Mouse (Mus musculus) lung, embryonic 15.5 days (tissue): ENCODE data around the gene Thumpd3. TPM values are rescaled to one million over a fixed set of nuclear protein-coding genes. Genes with fewer than 3 reads are reported as not detected.

Experiments used
- ATAC-seq: fragments of 200-750 bp; cut with Nextera tagmentation; 2 replicates; pipeline ENCODE4 v1.8.0; 2017; ENCODE audit warnings: moderate number of reproducible peaks, borderline replicate concordance; ENCODE audit not compliant: low FRiP score, low TSS enrichment; ENCODE audit errors: extremely low read depth
- H3K27ac ChIP-seq: fragments of 300-500 bp; sonication (generic); 2 replicates; pipeline ENCODE4 v1.5.1; 2015; ENCODE audit warnings: moderate library complexity, mild to moderate bottlenecking, inconsistent platforms
- H3K27me3 ChIP-seq: fragments of 300-500 bp; sonication (generic); 2 replicates; pipeline ENCODE4 v1.6.1; 2015; ENCODE audit warnings: inconsistent platforms
- H3K36me3 ChIP-seq: fragments of 300-500 bp; sonication (generic); 2 replicates; pipeline ENCODE4 v1.6.1; 2015; ENCODE audit warnings: inconsistent platforms
- H3K4me1 ChIP-seq: fragments of 300-500 bp; sonication (generic); 2 replicates; pipeline ENCODE4 v1.6.1; 2015; ENCODE audit warnings: inconsistent platforms
- H3K4me2 ChIP-seq: fragments of 300-500 bp; sonication (generic); 2 replicates; pipeline ENCODE4 v1.6.1; 2015; ENCODE audit warnings: inconsistent platforms, mild to moderate bottlenecking, moderate library complexity
- H3K4me3 ChIP-seq: fragments of 300-500 bp; sonication (generic); 2 replicates; pipeline ENCODE4 v1.5.1; 2015; ENCODE audit warnings: mild to moderate bottlenecking, inconsistent platforms
- H3K9ac ChIP-seq: fragments of 300-500 bp; sonication (generic); 2 replicates; pipeline ENCODE4 v1.6.1; 2015; ENCODE audit warnings: inconsistent platforms
- H3K9me3 ChIP-seq: fragments of 300-500 bp; sonication (generic); 2 replicates; pipeline ENCODE4 v1.6.1; 2016; ENCODE audit warnings: inconsistent platforms
- WGBS: fragments of 180-500 bp; shearing (Covaris S2); methylation state at CpG from one replicate; pipeline ENCODE4 v1.1.7; 2015; 5-methylcytosine and 5-hydroxymethylcytosine counted together
- polyA plus RNA-seq: library from polyadenylated mRNA; unstranded; fragments of >200 nt; fragmentation: Nextera tagmentation; extraction: Ambion mirVana; gene quantifications from 2 replicates; pipeline ENCODE4 v1.2.1, GENCODE M21; 2015

Thumpd3 gene
- polyA plus RNA-seq, 1 experiment from 2014 or later: 50.8 TPM

DNA sequence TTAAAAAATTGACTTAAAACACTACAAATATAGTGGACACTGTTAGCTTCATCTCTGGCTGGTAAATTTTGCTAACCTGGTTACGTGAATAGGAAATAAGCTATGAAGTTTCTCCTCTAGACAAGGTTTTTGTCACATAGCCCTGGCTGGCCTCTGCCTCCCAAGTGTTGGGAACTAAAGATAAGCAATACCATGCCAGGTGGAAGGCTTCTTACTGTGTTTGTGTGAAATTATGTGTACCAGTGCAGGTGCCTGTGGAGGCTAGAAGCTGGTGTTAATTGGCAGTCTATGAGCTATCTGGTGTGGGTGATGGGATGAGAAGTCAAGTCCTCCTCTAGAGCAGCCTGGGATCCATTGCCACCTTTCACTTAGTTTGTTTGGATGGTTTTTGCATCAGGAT lies 23.1 kb downstream of the Thumpd3 start:
- H3K27ac ChIP-seq: no peak overlapping the region
- no peaks in the 10 kb centered on the region for H3K9me3 ChIP-seq
- no peak overlapping the region for H3K4me2 ChIP-seq
- H3K9ac ChIP-seq: no peak overlapping the region
- no peaks in the 10 kb centered on the region for H3K27me3 ChIP-seq
- no peak overlapping the region for H3K4me3 ChIP-seq
- H3K36me3 ChIP-seq: peaks cover 52% of the 10 kb centered on the region
- ATAC-seq: no peak
- H3K4me1 ChIP-seq: peaks cover 6% of the 10 kb centered on the region
- 98% methylated on average over 1 of the region's 1 CpGs for WGBS

GRCm38 (mm10) chr6:113075261-113075660 lies 29.2 kb downstream of the Thumpd3 start:
- H3K9me3 ChIP-seq: no peaks in the 10 kb centered on the region
- no peaks in the 10 kb centered on the region for H3K27me3 ChIP-seq
- ATAC-seq: no peak
- H3K4me3 ChIP-seq: peak overlapping the region; percentile 94
- peak overlapping the region; percentile 58 for H3K9ac ChIP-seq
- WGBS: 12% methylated on average over 3 of the region's 3 CpGs
- peaks cover 24% of the 10 kb centered on the region for H3K4me1 ChIP-seq
- peak overlapping the region; percentile 100 for H3K27ac ChIP-seq
- peak overlapping the region; percentile 60 for H3K4me2 ChIP-seq
- no peaks in the 10 kb centered on the region for H3K36me3 ChIP-seq

DNA sequence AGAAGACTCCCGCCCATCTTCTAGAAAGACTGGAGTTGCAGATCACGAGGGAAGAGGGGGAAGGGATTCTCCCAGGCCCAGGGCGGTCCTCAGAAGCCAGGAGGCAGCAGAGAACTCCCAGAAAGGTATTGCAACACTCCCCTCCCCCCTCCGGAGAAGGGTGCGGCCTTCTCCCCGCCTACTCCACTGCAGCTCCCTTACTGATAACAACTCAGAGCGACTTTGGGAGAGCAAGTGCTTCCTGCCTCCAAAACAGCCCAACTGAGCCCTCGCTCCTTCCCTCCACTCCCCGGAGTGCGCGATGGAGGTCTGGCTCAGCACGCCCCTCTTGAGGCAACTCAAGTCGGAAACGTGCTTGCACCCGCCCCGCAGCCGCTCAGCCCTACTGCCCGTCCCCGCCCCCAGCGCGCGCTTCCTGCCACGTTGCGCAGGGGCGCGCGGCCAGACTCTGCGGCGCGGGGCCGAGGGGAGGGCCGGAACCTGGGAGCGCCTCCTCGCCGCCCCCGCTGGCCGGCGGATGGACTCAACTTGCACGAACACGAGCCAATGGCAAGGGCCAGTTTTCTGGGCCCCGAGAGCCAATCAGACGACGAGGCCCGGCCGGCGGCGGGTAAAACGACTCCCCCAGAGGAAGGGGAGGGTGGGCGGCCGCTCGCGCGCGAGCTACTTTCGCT lies 30.1 kb downstream of the Thumpd3 start:
- H3K4me3 ChIP-seq: peak overlapping the region; percentile 94
- H3K27me3 ChIP-seq: no peaks in the 10 kb centered on the region
- WGBS: 1% methylated on average over 54 of the region's 55 CpGs
- H3K9ac ChIP-seq: peak overlapping the region; percentile 58
- peak; percentile 89 for ATAC-seq
- peaks cover 26% of the 10 kb centered on the region for H3K4me1 ChIP-seq
- H3K27ac ChIP-seq: peak overlapping the region; percentile 100
- no peaks in the 10 kb centered on the region for H3K9me3 ChIP-seq
- no peaks in the 10 kb centered on the region for H3K36me3 ChIP-seq
- H3K4me2 ChIP-seq: peak overlapping the region; percentile 60

DNA sequence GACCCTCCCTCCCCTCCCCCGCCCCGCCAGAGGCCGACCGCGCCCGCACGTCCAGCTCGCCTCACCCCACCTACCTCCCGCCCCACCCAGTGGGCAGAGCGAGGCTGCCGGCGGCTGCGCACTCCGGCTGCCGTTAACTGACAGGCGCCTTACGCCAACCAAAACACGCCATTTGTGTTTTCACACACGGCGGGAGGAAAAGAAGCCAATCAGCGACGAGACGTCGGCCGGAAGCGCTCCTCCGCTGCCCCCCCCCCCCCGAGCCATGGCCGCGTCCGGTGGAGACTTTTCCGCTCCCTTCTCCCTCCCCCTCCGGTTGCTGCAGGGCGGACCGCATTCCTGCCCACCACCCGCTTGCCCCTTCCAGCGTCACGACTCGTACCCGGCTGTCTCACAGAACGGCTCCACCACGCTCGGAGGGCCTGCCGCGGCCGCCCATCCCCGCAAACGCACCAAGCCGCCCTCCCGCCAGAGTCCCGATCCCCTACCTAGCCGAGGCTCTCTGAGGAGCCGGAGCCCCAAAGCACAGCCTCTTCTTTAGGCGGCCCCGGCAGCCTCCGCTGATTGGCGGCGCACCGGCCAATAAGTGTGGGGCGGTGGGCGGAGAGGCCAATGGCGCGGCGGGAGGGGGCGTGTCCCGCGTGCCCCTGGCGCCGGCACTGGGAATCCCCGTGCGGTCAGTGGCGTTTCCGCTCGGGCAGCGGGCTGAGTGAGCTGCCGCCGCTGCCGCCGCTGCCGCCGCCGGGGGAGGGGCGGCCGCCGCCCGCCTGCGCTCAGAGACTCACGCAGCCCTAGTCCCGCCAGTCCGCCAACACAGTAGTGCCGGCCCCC lies 30.9 kb downstream of the Thumpd3 start, which contains the start of gene Setd5:
Gene Setd5 (plus strand): TSS at position 680 of the 831 bp plus-strand sequence.
- Histone ChIP-seq H3K4me2 (peak within 1 kb of the TSS; percentile 76), H3K36me3 (no peaks in the 10 kb centered on the region), H3K9me3 (no peaks in the 10 kb centered on the region), H3K4me3 (peak within 1 kb of the TSS; percentile 94), H3K4me1 (peaks cover 31% of the 10 kb centered on the region), H3K9ac (peak within 1 kb of the TSS; percentile 99), H3K27me3 (no peaks in the 10 kb centered on the region), H3K27ac (peak within 1 kb of the TSS; percentile 100)
- under 1% methylated on average over 62 of the region's 91 CpGs for WGBS
- ATAC-seq: peak; percentile 93

GRCm38 (mm10) chr6:113077569-113078030 lies 31.6 kb downstream of the Thumpd3 start:
- Histone ChIP-seq H3K27ac (peak overlapping the region; percentile 100), H3K36me3 (no peaks in the 10 kb centered on the region), H3K4me2 (peak overlapping the region; percentile 76), H3K9ac (peak overlapping the region; percentile 99), H3K27me3 (no peaks in the 10 kb centered on the region), H3K4me3 (peak overlapping the region; percentile 94), H3K4me1 (peaks cover 36% of the 10 kb centered on the region), H3K9me3 (no peaks in the 10 kb centered on the region)
- no peak for ATAC-seq
- WGBS: under 1% methylated on average over 28 of the region's 28 CpGs

GRCm38 (mm10) chr6:113078031-113078721 lies 32.2 kb downstream of the Thumpd3 start:
- peak overlapping the region; percentile 94 for H3K4me3 ChIP-seq
- peaks cover 36% of the 10 kb centered on the region for H3K4me1 ChIP-seq
- WGBS: 0% methylated on average over 18 of the region's 18 CpGs
- H3K27ac ChIP-seq: peak overlapping the region; percentile 100
- H3K9me3 ChIP-seq: no peaks in the 10 kb centered on the region
- H3K4me2 ChIP-seq: peak overlapping the region; percentile 76
- no peaks in the 10 kb centered on the region for H3K27me3 ChIP-seq
- H3K9ac ChIP-seq: peak overlapping the region; percentile 99
- no peak for ATAC-seq
- H3K36me3 ChIP-seq: no peaks in the 10 kb centered on the region

DNA sequence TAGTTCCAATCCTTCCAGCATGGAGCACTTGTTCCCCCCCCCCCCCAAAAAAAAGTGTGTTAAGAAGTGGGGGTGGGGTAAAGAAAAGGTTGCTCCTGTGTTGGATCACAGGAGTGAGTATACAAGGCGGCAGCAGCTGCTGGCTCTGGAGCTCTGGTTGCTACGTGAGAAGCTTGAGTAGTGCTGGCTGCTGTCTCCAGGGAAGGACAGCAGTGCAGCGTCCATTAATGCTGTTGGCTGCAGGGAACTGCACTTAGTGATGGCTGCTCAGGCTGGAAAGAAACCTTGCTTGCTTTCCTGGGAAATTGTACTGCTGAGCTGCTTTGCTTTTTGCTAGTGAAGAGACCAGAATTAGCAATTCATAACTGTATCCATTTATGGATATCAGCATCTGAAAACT lies 33.5 kb downstream of the Thumpd3 start:
- H3K36me3 ChIP-seq: no peaks in the 10 kb centered on the region
- H3K4me1 ChIP-seq: peaks cover 35% of the 10 kb centered on the region
- no peaks in the 10 kb centered on the region for H3K27me3 ChIP-seq
- H3K4me2 ChIP-seq: peak overlapping the region; percentile 76
- H3K27ac ChIP-seq: peak overlapping the region; percentile 20; the same call in 1 of the 2 replicates
- H3K9me3 ChIP-seq: no peaks in the 10 kb centered on the region
- peak overlapping the region; percentile 99 for H3K9ac ChIP-seq
- H3K4me3 ChIP-seq: peak overlapping the region; percentile 94
- no peak for ATAC-seq
- WGBS: 0% methylated on average over 3 of the region's 3 CpGs

- 17% methylated on average over 6 of the region's 6 CpGs for WGBS
- no peak for ATAC-seq
- H3K4me3 ChIP-seq: no peak overlapping the region
- H3K36me3 ChIP-seq: no peaks in the 10 kb centered on the region
- no peaks in the 10 kb centered on the region for H3K9me3 ChIP-seq
- H3K27me3 ChIP-seq: no peaks in the 10 kb centered on the region
- peak overlapping the region; percentile 24 for H3K27ac ChIP-seq
- peaks cover 26% of the 10 kb centered on the region for H3K4me1 ChIP-seq
- H3K4me2 ChIP-seq: peak overlapping the region; percentile 29; the same call in 1 of the 2 replicates
- no peak overlapping the region for H3K9ac ChIP-seq
Measured at GRCm38 (mm10) chr6:113082229-113082628, 36.2 kb downstream of the Thumpd3 start.

GRCm38 (mm10) chr6:113084590-113084989 lies 38.6 kb downstream of the Thumpd3 start:
- ATAC-seq: no peak
- Histone ChIP-seq H3K36me3 (no peaks in the 10 kb centered on the region), H3K9ac (no peak overlapping the region), H3K4me3 (no peak overlapping the region), H3K9me3 (no peaks in the 10 kb centered on the region), H3K4me1 (peaks cover 23% of the 10 kb centered on the region), H3K27me3 (no peaks in the 10 kb centered on the region), H3K27ac (no peak overlapping the region), H3K4me2 (no peak overlapping the region)
- 51% methylated on average over 4 of the region's 4 CpGs for WGBS

DNA sequence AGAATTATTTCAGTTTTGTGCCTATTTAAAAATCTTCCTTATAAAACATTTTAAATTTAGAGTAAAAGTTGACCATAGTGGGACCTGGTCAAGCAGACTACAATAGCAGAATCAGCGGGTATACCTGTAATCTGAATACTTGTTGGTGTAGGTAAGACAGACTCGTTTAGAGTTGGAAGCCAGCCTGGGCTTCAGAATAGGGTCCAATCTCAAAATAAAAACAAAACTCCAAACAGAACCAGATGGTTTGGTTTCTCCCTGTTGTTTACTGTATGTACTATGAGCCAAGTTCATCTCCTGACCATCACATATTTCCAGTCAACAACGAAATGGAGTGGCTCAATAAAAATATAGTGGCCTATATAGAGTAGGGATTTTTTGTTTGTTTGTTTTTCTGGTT lies 47.2 kb downstream of the Thumpd3 start:
- Histone ChIP-seq H3K36me3 (no peaks in the 10 kb centered on the region), H3K4me1 (peaks cover 10% of the 10 kb centered on the region; the same call in 1 of the 2 replicates), H3K4me3 (no peak overlapping the region), H3K27ac (no peak overlapping the region), H3K9me3 (no peaks in the 10 kb centered on the region), H3K27me3 (no peaks in the 10 kb centered on the region), H3K4me2 (no peak overlapping the region), H3K9ac (no peak overlapping the region)
- ATAC-seq: no peak
- 69% methylated on average over 3 of the region's 3 CpGs for WGBS

- H3K36me3 ChIP-seq: no peaks in the 10 kb centered on the region
- no peaks in the 10 kb centered on the region for H3K9me3 ChIP-seq
- H3K4me3 ChIP-seq: no peak overlapping the region
- H3K27ac ChIP-seq: no peak overlapping the region
- H3K27me3 ChIP-seq: no peaks in the 10 kb centered on the region
- H3K9ac ChIP-seq: no peak overlapping the region
- no peak for ATAC-seq
- 83% methylated on average over 1 of the region's 1 CpGs for WGBS
- H3K4me1 ChIP-seq: peaks cover 22% of the 10 kb centered on the region
- no peak overlapping the region for H3K4me2 ChIP-seq
Measured at GRCm38 (mm10) chr6:113095547-113095946, 49.5 kb downstream of the Thumpd3 start.
